Mouse (Mus musculus): ENCODE results near the gene Chrna3. TPM values are rescaled to one million over a fixed set of nuclear protein-coding genes. Genes with fewer than 3 reads are reported as not detected.

The Chrna3 gene
- total and polyA plus RNA-seq, 2 experiments, result not detected

DNA sequence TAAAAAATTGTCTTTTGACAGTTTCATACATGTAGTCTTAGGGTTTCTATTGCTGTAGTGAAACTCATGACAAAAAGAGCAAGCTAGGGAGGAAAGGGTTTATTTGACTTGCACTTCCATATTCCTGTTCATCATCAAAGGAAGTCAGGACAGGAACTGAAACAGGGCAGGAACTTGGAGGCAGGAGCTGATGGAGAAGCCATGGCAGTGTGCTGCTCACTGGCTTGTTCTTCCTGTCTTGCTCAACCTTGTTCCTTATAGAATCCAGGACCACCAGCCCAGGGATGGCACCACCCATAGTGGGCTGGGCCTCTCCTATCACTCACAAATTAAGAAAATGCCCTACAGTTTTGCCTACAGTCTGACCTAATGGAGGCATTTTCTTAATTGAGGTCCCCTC, 62.7 kb downstream of the Chrna3 start:
- H3K4me1 ChIP-seq (ENCODE audit: control insufficient read depth, insufficient read depth, low read length), result peaks cover 9% of the 10 kb centered on the region; the same call in 1 of the 2 replicates
- no peak overlapping the region for H3K9ac ChIP-seq (ENCODE audit: low read depth, low read length)
- no peaks in the 10 kb centered on the region for H3K79me2 ChIP-seq (ENCODE audit: control insufficient read depth, insufficient read depth, low read length)
- H3K4me3 ChIP-seq (ENCODE audit: insufficient read depth, low read depth, low read length), result no peak overlapping the region
- H3K27me3 ChIP-seq (ENCODE audit: control insufficient read depth, insufficient read depth, low read length), result no peaks in the 10 kb centered on the region
- no peak overlapping the region for H3K27ac ChIP-seq (replicated peaks; ENCODE audit: insufficient read depth, low read depth, low read length)
- peaks cover 3% of the 10 kb centered on the region for H3K36me3 ChIP-seq (ENCODE audit: control insufficient read depth, insufficient read depth, low read length)
- TF ChIP-seq POLR2A (IDR thresholded peaks at IDR 0.05; ENCODE audit: extremely low read depth, insufficient read depth, low read length), result no peak
- TF ChIP-seq CTCF (IDR thresholded peaks at IDR 0.05; ENCODE audit: low read depth, low read length), result no peak
- no peak for DNase-seq (ENCODE audit: extremely low read depth, low read depth, low spot score)

DNA sequence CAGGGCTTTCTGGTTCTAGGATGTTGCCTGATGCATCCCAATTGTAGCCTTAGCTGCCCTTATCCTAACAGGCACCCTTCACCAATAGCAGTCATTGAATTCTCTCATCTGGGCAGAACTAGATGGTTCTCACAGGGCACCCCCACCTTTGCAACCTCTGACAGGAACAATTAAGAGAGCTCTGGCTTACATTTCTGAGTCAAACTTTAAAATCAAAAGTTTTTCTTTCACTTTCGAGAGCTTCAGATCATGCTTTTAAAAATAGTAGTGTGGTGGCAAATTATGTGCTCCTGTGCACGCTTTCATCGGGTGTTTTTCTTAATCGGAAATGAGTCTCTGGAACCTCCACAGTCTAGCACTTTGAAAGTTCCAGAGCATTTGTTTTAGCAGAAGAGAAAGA, 65.3 kb downstream of the Chrna3 start:
- H3K9ac ChIP-seq (ENCODE audit: low read depth, low read length), result no peak overlapping the region
- H3K4me1 ChIP-seq (ENCODE audit: control insufficient read depth, insufficient read depth, low read length), result peaks cover 9% of the 10 kb centered on the region; the same call in 1 of the 2 replicates
- H3K36me3 ChIP-seq (ENCODE audit: control insufficient read depth, insufficient read depth, low read length), result peaks cover 26% of the 10 kb centered on the region
- TF ChIP-seq CTCF (IDR thresholded peaks at IDR 0.05; ENCODE audit: low read depth, low read length) (no peak), POLR2A (IDR thresholded peaks at IDR 0.05; ENCODE audit: extremely low read depth, insufficient read depth, low read length) (no peak)
- H3K27ac ChIP-seq (replicated peaks; ENCODE audit: insufficient read depth, low read depth, low read length), result no peak overlapping the region; the same call in 1 of the 2 replicates
- WGBS, result 85% methylated on average over 4 of the region's 4 CpGs
- H3K4me3 ChIP-seq (ENCODE audit: insufficient read depth, low read depth, low read length), result no peak overlapping the region
- no peak for DNase-seq (ENCODE audit: extremely low read depth, low read depth, low spot score)
- no peaks in the 10 kb centered on the region for H3K27me3 ChIP-seq (ENCODE audit: control insufficient read depth, insufficient read depth, low read length)
- no peaks in the 10 kb centered on the region for H3K79me2 ChIP-seq (ENCODE audit: control insufficient read depth, insufficient read depth, low read length)

Other genes with a start within 250 kb of the Chrna3 start
- 53.8 and 58.7 TPM in 2 replicates for gene Ireb2, start 162.8 kb downstream of the Chrna3 start, total RNA-seq (2014; rRNA removed)
- gene Ireb2, start 162.8 kb downstream of the Chrna3 start, polyA plus RNA-seq (2012; rRNA removed), result 7.1 and 7.7 TPM in 2 replicates
- 67.9 and 68.5 TPM in 2 replicates for gene Hykk, start 109.3 kb downstream of the Chrna3 start, total RNA-seq (2014; rRNA removed)
- gene Hykk, start 109.3 kb downstream of the Chrna3 start, polyA plus RNA-seq (2012; rRNA removed), result 8.7 and 12.1 TPM in 2 replicates
- 166 and 211 TPM in 2 replicates for gene Psma4, start 75.8 kb downstream of the Chrna3 start, total RNA-seq (2014; rRNA removed)
- 84.5 and 88.1 TPM in 2 replicates for gene Psma4, start 75.8 kb downstream of the Chrna3 start, polyA plus RNA-seq (2012; rRNA removed)
- gene AY074887, start 75.6 kb downstream of the Chrna3 start, total RNA-seq (2014; rRNA removed), result not detected in 2 replicates
- not detected in 2 replicates for gene AY074887, start 75.6 kb downstream of the Chrna3 start, polyA plus RNA-seq (2012; rRNA removed)
- gene Chrna5, start 45.7 kb downstream of the Chrna3 start, total RNA-seq (2014; rRNA removed), result not detected in 2 replicates
- gene Chrna5, start 45.7 kb downstream of the Chrna3 start, polyA plus RNA-seq (2012; rRNA removed), result not detected in 2 replicates
- not detected in 2 replicates for gene Chrnb4, start 22.2 kb upstream of the Chrna3 start, total RNA-seq (2014; rRNA removed)
- gene Chrnb4, start 22.2 kb upstream of the Chrna3 start, polyA plus RNA-seq (2012; rRNA removed), result not detected in 2 replicates
- 17.4 and 18.2 TPM in 2 replicates for gene Ube2q2, start 122.3 kb upstream of the Chrna3 start, total RNA-seq (2014; rRNA removed)
- 5.5 and 6.5 TPM in 2 replicates for gene Ube2q2, start 122.3 kb upstream of the Chrna3 start, polyA plus RNA-seq (2012; rRNA removed)
- gene Fbxo22, start 182.4 kb upstream of the Chrna3 start, total RNA-seq (2014; rRNA removed), result 44.4 and 45.4 TPM in 2 replicates
- 18.3 and 18.5 TPM in 2 replicates for gene Fbxo22, start 182.4 kb upstream of the Chrna3 start, polyA plus RNA-seq (2012; rRNA removed)